Mouse (Mus musculus) adrenal gland, postnatal 10 days (tissue): ENCODE data around the gene Btbd8. TPM values are rescaled to one million over a fixed set of nuclear protein-coding genes. Genes with fewer than 3 reads are reported as not detected.

Experiments
- DNase-seq: peaks from one replicate; pipeline ENCODE4 v3.0.0; 2021; ENCODE audit warnings: mixed read lengths
- total RNA-seq, 2 experiments: library from RNA; stranded (reverse); gene quantifications; 2 replicates each; pipeline ENCODE4 v1.2.3; 2021

Btbd8 gene
- total RNA-seq, 2 experiments from 2014 or later: 6.9 to 12.0 TPM

GRCm38 (mm10) chr5:107450299-107450698 is 12.5 kb downstream of the Btbd8 start:
- no peak for DNase-seq

- no peak for DNase-seq
Measured at GRCm38 (mm10) chr5:107462147-107463076, 24.6 kb downstream of the Btbd8 start.

- DNase-seq: no peak
Measured at GRCm38 (mm10) chr5:107466501-107466900, 28.7 kb downstream of the Btbd8 start.

GRCm38 (mm10) chr5:107467098-107467497 is 29.3 kb downstream of the Btbd8 start:
- DNase-seq: no peak

GRCm38 (mm10) chr5:107470600-107471329 is 33.0 kb downstream of the Btbd8 start:
- no peak for DNase-seq

GRCm38 (mm10) chr5:107480194-107480593 is 42.4 kb downstream of the Btbd8 start:
- DNase-seq: no peak

GRCm38 (mm10) chr5:107488996-107489395 is 51.2 kb downstream of the Btbd8 start:
- no peak for DNase-seq

GRCm38 (mm10) chr5:107491036-107491435 is 53.2 kb downstream of the Btbd8 start:
- DNase-seq: no peak

- no peak for DNase-seq
Measured at GRCm38 (mm10) chr5:107492471-107492870, 54.7 kb downstream of the Btbd8 start.

GRCm38 (mm10) chr5:107494759-107495158 is 57.0 kb downstream of the Btbd8 start:
- no peak for DNase-seq

GRCm38 (mm10) chr5:107496047-107496446 is 58.2 kb downstream of the Btbd8 start:
- DNase-seq: no peak

- DNase-seq: no peak
Measured at GRCm38 (mm10) chr5:107497519-107498501, 60.0 kb downstream of the Btbd8 start.

GRCm38 (mm10) chr5:107498806-107499310 is 61.1 kb downstream of the Btbd8 start:
- DNase-seq: no peak

GRCm38 (mm10) chr5:107499891-107500535 is 62.2 kb downstream of the Btbd8 start:
- no peak for DNase-seq

GRCm38 (mm10) chr5:107500741-107501140 is 62.9 kb downstream of the Btbd8 start:
- DNase-seq: no peak

GRCm38 (mm10) chr5:107507321-107507720 is 69.5 kb downstream of the Btbd8 start, which contains the start of gene Gm42669:
Gene Gm42669, plus strand, starts transcription at chr5:107507621.
- DNase-seq: no peak

- DNase-seq: no peak
Measured at GRCm38 (mm10) chr5:107510503-107510902, 72.7 kb downstream of the Btbd8 start.

- no peak for DNase-seq
Measured at GRCm38 (mm10) chr5:107511326-107511725, 73.5 kb downstream of the Btbd8 start.

- peak; percentile 71 for DNase-seq
Measured at GRCm38 (mm10) chr5:107513583-107513982, 75.8 kb downstream of the Btbd8 start.

GRCm38 (mm10) chr5:107515453-107515852 is 77.7 kb downstream of the Btbd8 start:
- DNase-seq: no peak

GRCm38 (mm10) chr5:107516087-107516486 is 78.3 kb downstream of the Btbd8 start:
- no peak for DNase-seq
